Mouse (Mus musculus) megakaryocyte, embryonic 14.5 days (primary cell): Measurements from ENCODE around the gene Hcrt.

Experiments used
- FLI1 ChIP-seq: IDR thresholded peaks from 2 replicates; pipeline ENCODE4 v1.6.1; 2012; ENCODE audit warnings: low read length, inconsistent platforms, mixed read lengths
- GATA1 ChIP-seq: IDR thresholded peaks from 3 replicates; pipeline ENCODE4 v1.6.1; 2012; ENCODE audit warnings: mixed read lengths, low read length, inconsistent platforms, borderline replicate concordance

GRCm38 (mm10) chr11:100738066-100738604 lies 24.6 kb downstream of the Hcrt start, which contains the start of gene Rab5c:
- TF ChIP-seq FLI1 (peak; percentile 58; the same call in 1 of the 2 replicates), GATA1 (peak; percentile 60; the same call in 1 of the 3 replicates)
